Mouse (Mus musculus) cortical plate, adult 2 months (tissue): Measurements from ENCODE around the gene Mbnl1.

Source experiments
- CTCF ChIP-seq: fragments of 200-500 bp; IDR thresholded peaks from 2 replicates; pipeline ENCODE4 v1.5.1; 2011; ENCODE audit warnings: mild to moderate bottlenecking, control low read depth, low read length; ENCODE audit not compliant: insufficient read depth; ENCODE audit errors: extremely low read depth
- POLR2A ChIP-seq: fragments of 200-500 bp; IDR thresholded peaks from 2 replicates; pipeline ENCODE4 v1.6.1; 2011; ENCODE audit warnings: mild to moderate bottlenecking, low read length, control low read depth; ENCODE audit not compliant: insufficient read depth; ENCODE audit errors: extremely low read depth

GRCm38 (mm10) chr3:60596985-60597384 is 124.4 kb downstream of the Mbnl1 start:
- TF ChIP-seq POLR2A (no peak), CTCF (no peak)
